Mouse (Mus musculus) liver, embryonic 15.5 days (tissue): Measurements from ENCODE around the gene Pard3. TPM values are rescaled to one million over a fixed set of nuclear protein-coding genes. Genes with fewer than 3 reads are reported as not detected.
A peak's percentile ranks its signal among the peaks of the same experiment; 100 is the strongest.

Source experiments
- ATAC-seq: fragments of 200-750 bp; cut with Nextera tagmentation; 2 replicates; pipeline ENCODE4 v1.8.0; 2017; ENCODE audit warnings: moderate number of reproducible peaks, mild to moderate bottlenecking, moderate library complexity; ENCODE audit not compliant: insufficient read depth
- H3K27ac ChIP-seq: fragments of 300-500 bp; sonication (generic); replicated peaks from 2 replicates; pipeline ENCODE4 v1.5.1; 2015; ENCODE audit warnings: mild to moderate bottlenecking, inconsistent platforms
- H3K27me3 ChIP-seq: fragments of 300-500 bp; sonication (generic); 2 replicates; pipeline ENCODE4 v1.6.1; 2015; ENCODE audit warnings: mild to moderate bottlenecking, inconsistent platforms
- H3K36me3 ChIP-seq: fragments of 300-500 bp; sonication (generic); replicated peaks from 2 replicates; pipeline ENCODE4 v1.6.1; 2015; ENCODE audit warnings: moderate library complexity, mild to moderate bottlenecking, inconsistent platforms
- H3K4me1 ChIP-seq: fragments of 300-500 bp; sonication (generic); replicated peaks from 2 replicates; pipeline ENCODE4 v1.6.1; 2015; ENCODE audit warnings: inconsistent platforms
- H3K4me2 ChIP-seq: fragments of 300-500 bp; sonication (generic); 2 replicates; pipeline ENCODE4 v1.6.1; 2015; ENCODE audit warnings: moderate library complexity, mild to moderate bottlenecking, inconsistent platforms
- H3K4me3 ChIP-seq: fragments of 300-500 bp; sonication (generic); replicated peaks from 2 replicates; pipeline ENCODE4 v1.5.1; 2015; ENCODE audit warnings: mild to moderate bottlenecking, inconsistent platforms
- H3K9ac ChIP-seq: fragments of 300-500 bp; sonication (generic); 2 replicates; pipeline ENCODE4 v1.6.1; 2015; ENCODE audit warnings: moderate library complexity, mild to moderate bottlenecking, inconsistent platforms
- H3K9me3 ChIP-seq: fragments of 300-500 bp; sonication (generic); replicated peaks from 2 replicates; pipeline ENCODE4 v1.6.1; 2016; ENCODE audit warnings: inconsistent platforms
- WGBS: fragments of 180-500 bp; shearing (Covaris S2); methylation state at CpG from one replicate; pipeline ENCODE4 v1.1.7; 2015; ENCODE audit warnings: mixed read lengths; ENCODE audit not compliant: insufficient replicate concordance; 5-methylcytosine and 5-hydroxymethylcytosine counted together
- polyA plus RNA-seq: library from polyadenylated mRNA; unstranded; fragments of >200 nt; fragmentation: Nextera tagmentation; extraction: Ambion mirVana; gene quantifications from 2 replicates; pipeline ENCODE4 v1.2.1, GENCODE M21; 2015

Pard3 gene
- polyA plus RNA-seq, 1 experiment from 2014 or later, result 6.3 TPM

- no peak for ATAC-seq
- Histone ChIP-seq H3K4me2 (no peak overlapping the region), H3K9me3 (no peaks in the 10 kb centered on the region), H3K27me3 (no peaks in the 10 kb centered on the region), H3K4me1 (peaks cover 28% of the 10 kb centered on the region), H3K4me3 (no peak overlapping the region), H3K27ac (no peak overlapping the region), H3K9ac (no peak overlapping the region), H3K36me3 (no peaks in the 10 kb centered on the region)
- WGBS, result 47% methylated on average over 6 of the region's 6 CpGs
Observed at GRCm38 (mm10) chr8:127084565-127084964, 20.9 kb downstream of the Pard3 start.

- no peak overlapping the region for H3K4me3 ChIP-seq
- WGBS, result 56% methylated on average over 1 of the region's 1 CpGs
- no peak overlapping the region for H3K9ac ChIP-seq
- H3K4me1 ChIP-seq, result peaks cover 31% of the 10 kb centered on the region
- no peaks in the 10 kb centered on the region for H3K27me3 ChIP-seq
- H3K4me2 ChIP-seq, result no peak overlapping the region
- H3K36me3 ChIP-seq, result no peaks in the 10 kb centered on the region
- no peak for ATAC-seq
- no peaks in the 10 kb centered on the region for H3K9me3 ChIP-seq
- no peak overlapping the region for H3K27ac ChIP-seq
Observed at GRCm38 (mm10) chr8:127087434-127087833, 23.7 kb downstream of the Pard3 start.

GRCm38 (mm10) chr8:127088372-127088771 lies 24.7 kb downstream of the Pard3 start:
- Histone ChIP-seq H3K36me3 (no peaks in the 10 kb centered on the region), H3K4me1 (peaks cover 25% of the 10 kb centered on the region), H3K9me3 (no peaks in the 10 kb centered on the region), H3K9ac (no peak overlapping the region), H3K4me3 (no peak overlapping the region), H3K27ac (no peak overlapping the region), H3K4me2 (peak overlapping the region; percentile 13; the same call in 1 of the 2 replicates), H3K27me3 (no peaks in the 10 kb centered on the region)
- ATAC-seq, result no peak
- WGBS, result 9% methylated on average over 9 of the region's 9 CpGs

GRCm38 (mm10) chr8:127089021-127089420 lies 25.3 kb downstream of the Pard3 start:
- no peak overlapping the region for H3K9ac ChIP-seq
- no peaks in the 10 kb centered on the region for H3K9me3 ChIP-seq
- peaks cover 25% of the 10 kb centered on the region for H3K4me1 ChIP-seq
- no peak overlapping the region for H3K4me2 ChIP-seq
- WGBS, result 21% methylated on average over 8 of the region's 8 CpGs
- H3K27me3 ChIP-seq, result 0 out of 2 replicates have a peak, but pooled peaks cover 4% of the 10 kb centered on the region
- H3K27ac ChIP-seq, result no peak overlapping the region
- ATAC-seq, result no peak
- no peak overlapping the region for H3K4me3 ChIP-seq
- no peaks in the 10 kb centered on the region for H3K36me3 ChIP-seq

- no peak for ATAC-seq
- H3K9ac ChIP-seq, result no peak overlapping the region
- no peaks in the 10 kb centered on the region for H3K36me3 ChIP-seq
- no peak overlapping the region for H3K4me3 ChIP-seq
- no peak overlapping the region for H3K27ac ChIP-seq
- H3K27me3 ChIP-seq, result 0 out of 2 replicates have a peak, but pooled peaks cover 6% of the 10 kb centered on the region
- no peak overlapping the region for H3K4me2 ChIP-seq
- peaks cover 23% of the 10 kb centered on the region for H3K4me1 ChIP-seq
- H3K9me3 ChIP-seq, result no peaks in the 10 kb centered on the region
- WGBS, result 44% methylated on average over 4 of the region's 4 CpGs
Observed at GRCm38 (mm10) chr8:127090435-127090834, 26.7 kb downstream of the Pard3 start.

GRCm38 (mm10) chr8:127091936-127092335 lies 28.2 kb downstream of the Pard3 start:
- H3K9ac ChIP-seq, result no peak overlapping the region
- no peak for ATAC-seq
- no peaks in the 10 kb centered on the region for H3K36me3 ChIP-seq

GRCm38 (mm10) chr8:127092383-127093112 lies 28.9 kb downstream of the Pard3 start:
- Histone ChIP-seq H3K4me3 (no peak overlapping the region), H3K4me2 (no peak overlapping the region), H3K27ac (no peak overlapping the region), H3K4me1 (peaks cover 14% of the 10 kb centered on the region), H3K9ac (no peak overlapping the region), H3K9me3 (no peaks in the 10 kb centered on the region), H3K36me3 (no peaks in the 10 kb centered on the region), H3K27me3 (0 out of 2 replicates have a peak, but pooled peaks cover 6% of the 10 kb centered on the region)
- no peak for ATAC-seq
- WGBS, result 31% methylated on average over 10 of the region's 10 CpGs

More at GRCm38 (mm10) chr8:127091936-127092335, 28.2 kb downstream of the Pard3 start:
- Histone ChIP-seq H3K4me2 (no peak overlapping the region), H3K9me3 (no peaks in the 10 kb centered on the region), H3K27ac (no peak overlapping the region), H3K4me3 (no peak overlapping the region), H3K27me3 (0 out of 2 replicates have a peak, but pooled peaks cover 6% of the 10 kb centered on the region), H3K4me1 (peaks cover 18% of the 10 kb centered on the region)
- 70% methylated on average over 3 of the region's 3 CpGs for WGBS

GRCm38 (mm10) chr8:127093113-127093426 lies 29.4 kb downstream of the Pard3 start:
- H3K27me3 ChIP-seq, result 0 out of 2 replicates have a peak, but pooled peaks cover 6% of the 10 kb centered on the region
- H3K4me1 ChIP-seq, result peaks cover 12% of the 10 kb centered on the region
- H3K36me3 ChIP-seq, result no peaks in the 10 kb centered on the region
- no peak overlapping the region for H3K9ac ChIP-seq
- no peak overlapping the region for H3K4me3 ChIP-seq
- no peaks in the 10 kb centered on the region for H3K9me3 ChIP-seq
- no peak overlapping the region for H3K4me2 ChIP-seq
- no peak for ATAC-seq
- 40% methylated on average over 3 of the region's 3 CpGs for WGBS
- no peak overlapping the region for H3K27ac ChIP-seq

- no peak overlapping the region for H3K4me3 ChIP-seq
- 0 out of 2 replicates have a peak, but pooled peaks cover 6% of the 10 kb centered on the region for H3K27me3 ChIP-seq
- H3K9me3 ChIP-seq, result no peaks in the 10 kb centered on the region
- H3K4me2 ChIP-seq, result no peak overlapping the region
- WGBS, result 67% methylated on average over 7 of the region's 7 CpGs
- no peaks in the 10 kb centered on the region for H3K36me3 ChIP-seq
- H3K4me1 ChIP-seq, result peaks cover 8% of the 10 kb centered on the region; the same call in 1 of the 2 replicates
- ATAC-seq, result no peak
- H3K9ac ChIP-seq, result no peak overlapping the region
- H3K27ac ChIP-seq, result no peak overlapping the region
Observed at GRCm38 (mm10) chr8:127095763-127096162, 32.1 kb downstream of the Pard3 start.

GRCm38 (mm10) chr8:127099439-127100090 lies 35.9 kb downstream of the Pard3 start:
- Histone ChIP-seq H3K4me1 (peaks cover 3% of the 10 kb centered on the region; the same call in 1 of the 2 replicates), H3K27ac (no peak overlapping the region), H3K36me3 (no peaks in the 10 kb centered on the region), H3K4me3 (no peak overlapping the region), H3K27me3 (no peaks in the 10 kb centered on the region), H3K9ac (no peak overlapping the region), H3K9me3 (no peaks in the 10 kb centered on the region), H3K4me2 (no peak overlapping the region)
- no peak for ATAC-seq
- 41% methylated on average over 1 of the region's 1 CpGs for WGBS

GRCm38 (mm10) chr8:127103256-127103655 lies 39.6 kb downstream of the Pard3 start:
- Histone ChIP-seq H3K4me3 (no peak overlapping the region), H3K9ac (no peak overlapping the region), H3K4me1 (no peaks in the 10 kb centered on the region), H3K36me3 (no peaks in the 10 kb centered on the region), H3K9me3 (no peaks in the 10 kb centered on the region), H3K27ac (no peak overlapping the region), H3K27me3 (no peaks in the 10 kb centered on the region), H3K4me2 (no peak overlapping the region)
- 16% methylated on average over 5 of the region's 5 CpGs for WGBS
- ATAC-seq, result no peak
